In genomic region chr9:110954681-110955445, GRCm38 (mm10) we compare ENCODE assay signal across 15 mouse cellular contexts. TPM values are rescaled to one million over a fixed set of nuclear protein-coding genes. Genes with fewer than 3 reads are reported as not detected.
DNase-seq lines count a peak whose midpoint lies in the region; ATAC-seq and TF ChIP-seq lines count a peak whose summit lies in the region.
"Had no signal": no experiment of that assay in that cellular context is flagged by ENCODE, and none has a peak within 500 bp of the region (broad histone marks: within the 10 kb centered on the region; RNA-seq: fewer than 3 reads in every experiment).

No protein-coding gene starts in this region.

- no peak overlapping the region for H3K4me3 ChIP-seq in heart, embryonic 12.5 days
- H3K4me3 ChIP-seq in kidney, embryonic 15.5 days (replicated peaks), result 0 out of 2 replicates have a peak overlapping the region, but pooled peaks have one; percentile 58
- H3K4me3 ChIP-seq in midbrain, embryonic 10.5 days, result peak overlapping the region; percentile 72; the same call in 1 of the 2 replicates
- no peak overlapping the region for H3K4me3 ChIP-seq in midbrain, postnatal 0 days (ENCODE audit: low read depth, low read length)

- peak overlapping the region; percentile 88; the same call in 1 of the 2 replicates for H3K4me2 ChIP-seq in heart, embryonic 12.5 days
- H3K4me2 ChIP-seq in kidney, embryonic 15.5 days, result 0 out of 2 replicates have a peak overlapping the region, but pooled peaks have one; percentile 92
- H3K4me2 ChIP-seq in midbrain, postnatal 0 days (ENCODE audit: low read depth, low read length, poor library complexity, severe bottlenecking), result peak overlapping the region; percentile 75; the same call in 1 of the 2 replicates

- H3K27me3 ChIP-seq in heart, embryonic 12.5 days (replicated peaks), result no peaks in the 10 kb centered on the region; the same call in 1 of the 2 replicates
- peaks cover 55% of the 10 kb centered on the region for H3K27me3 ChIP-seq in kidney, embryonic 15.5 days
- H3K27me3 ChIP-seq in midbrain, embryonic 10.5 days (ENCODE audit: low read depth, poor library complexity, severe bottlenecking), result peaks cover 58% of the 10 kb centered on the region
- no peaks in the 10 kb centered on the region for H3K27me3 ChIP-seq in midbrain, postnatal 0 days (ENCODE audit: insufficient read depth, low read length)

- ATAC-seq in heart, embryonic 12.5 days (ENCODE audit: insufficient number of reproducible peaks, low FRiP score), result no peak
- no peak for ATAC-seq in kidney, embryonic 15.5 days (replicated peaks; ENCODE audit: low FRiP score)
- ATAC-seq in midbrain, postnatal 0 days (ENCODE audit: low FRiP score), result no peak

- peaks cover 11% of the 10 kb centered on the region; the same call in 1 of the 2 replicates for H3K4me1 ChIP-seq in heart, embryonic 12.5 days (replicated peaks)
- peaks cover 4% of the 10 kb centered on the region; the same call in 1 of the 2 replicates for H3K4me1 ChIP-seq in kidney, embryonic 15.5 days
- H3K4me1 ChIP-seq in midbrain, embryonic 10.5 days, result peaks cover 21% of the 10 kb centered on the region
- H3K4me1 ChIP-seq in midbrain, postnatal 0 days (ENCODE audit: insufficient read depth, low read length), result no peaks in the 10 kb centered on the region
- H3K4me1 ChIP-seq: lung, embryonic 15.5 days had no signal

- whole genome bisulfite sequencing in heart, embryonic 12.5 days, result 47% methylated on average over 2 of the region's 2 CpGs
- 49% methylated on average over 2 of the region's 2 CpGs for WGBS in kidney, embryonic 15.5 days
- 52% methylated on average over 2 of the region's 2 CpGs for WGBS in midbrain, embryonic 10.5 days
- 28% methylated on average over 2 of the region's 2 CpGs for WGBS in midbrain, postnatal 0 days

- no peak overlapping the region for H3K27ac ChIP-seq in heart, embryonic 12.5 days (ENCODE audit: poor library complexity, severe bottlenecking)
- no peak overlapping the region for H3K27ac ChIP-seq in kidney, embryonic 15.5 days
- no peak overlapping the region for H3K27ac ChIP-seq in midbrain, embryonic 10.5 days (replicated peaks)
- H3K27ac ChIP-seq in midbrain, postnatal 0 days (ENCODE audit: low read depth, low read length), result no peak overlapping the region
- H3K27ac ChIP-seq: kidney, postnatal 0 days; lung, embryonic 15.5 days; stomach, embryonic 15.5 days had no signal

- DNase-seq in heart, adult 8-10 months (ENCODE audit: low spot score), result no peak
- DNase-seq in kidney, postnatal 14 days, result no peak
- no peak for DNase-seq in midbrain, embryonic 10.5 days (ENCODE audit: low spot score)
- DNase-seq in midbrain, postnatal 0 days (ENCODE audit: low spot score), result no peak
- no peak for DNase-seq in cerebellum, postnatal 25 days
- DNase-seq: cerebellum, adult 8-10 months had no signal

- no peaks in the 10 kb centered on the region for H3K9me3 ChIP-seq in heart, embryonic 12.5 days (replicated peaks)
- H3K9me3 ChIP-seq in kidney, embryonic 15.5 days (replicated peaks), result no peaks in the 10 kb centered on the region
- H3K9me3 ChIP-seq in midbrain, embryonic 10.5 days (replicated peaks), result no peaks in the 10 kb centered on the region
- no peaks in the 10 kb centered on the region for H3K9me3 ChIP-seq in midbrain, postnatal 0 days (ENCODE audit: low read length)
- H3K9me3 ChIP-seq: lung, embryonic 15.5 days; stomach, embryonic 15.5 days had no signal

- TF ChIP-seq CTCF in midbrain, postnatal 0 days (IDR thresholded peaks at IDR 0.05), result no peak

- H3K36me3 ChIP-seq in heart, embryonic 12.5 days, result no peaks in the 10 kb centered on the region
- no peaks in the 10 kb centered on the region for H3K36me3 ChIP-seq in kidney, embryonic 15.5 days
- H3K36me3 ChIP-seq in midbrain, embryonic 10.5 days, result no peaks in the 10 kb centered on the region
- no peaks in the 10 kb centered on the region for H3K36me3 ChIP-seq in midbrain, postnatal 0 days (ENCODE audit: insufficient read depth, low read length)
- H3K36me3 ChIP-seq: lung, embryonic 15.5 days; stomach, embryonic 15.5 days had no signal

- no peak overlapping the region for H3K9ac ChIP-seq in heart, embryonic 12.5 days
- no peak overlapping the region for H3K9ac ChIP-seq in kidney, embryonic 15.5 days
- no peak overlapping the region for H3K9ac ChIP-seq in midbrain, postnatal 0 days (replicated peaks; ENCODE audit: low read length, poor library complexity, severe bottlenecking)
- H3K9ac ChIP-seq: stomach, embryonic 15.5 days had no signal

RNA-seq across cellular contexts. Expression of gene Lrrc2, which starts 3.5 kb away (rescaled TPM):
- 1.3 and 1.5 TPM in 2 replicates for polyA plus RNA-seq in heart, embryonic 12.5 days (2016; fragmentation: Nextera tagmentation; extraction: Ambion mirVana)
- total RNA-seq in heart, adult 8-10 months (2022), result 100 to 1,000 TPM; 286 to 346 (median 321) TPM
- 0.21 and 0.30 TPM in 2 replicates for polyA plus RNA-seq in kidney, embryonic 15.5 days (2015; fragmentation: Nextera tagmentation; extraction: Ambion mirVana)
- polyA plus RNA-seq in midbrain, embryonic 10.5 days (2016; fragmentation: Nextera tagmentation; extraction: Ambion mirVana), result 0.09 and 0.35 TPM in 2 replicates
- total RNA-seq in midbrain, postnatal 0 days (2014; rRNA removed), result 0.28 and 0.93 TPM in 2 replicates
- polyA plus RNA-seq in midbrain, postnatal 0 days (2015; fragmentation: Nextera tagmentation; extraction: Ambion mirVana), result 1.1 TPM in 2 replicates
- polyA plus RNA-seq: small intestine, adult 2 months; stomach, embryonic 15.5 days had no signal

RNA-seq across cellular contexts. Expression of gene Tdgf1, which starts 8.9 kb away (rescaled TPM):
- not detected in 2 replicates for polyA plus RNA-seq in heart, embryonic 12.5 days (2016; fragmentation: Nextera tagmentation; extraction: Ambion mirVana)
- total RNA-seq in heart, adult 8-10 months (2022), result not detected
- polyA plus RNA-seq in kidney, embryonic 15.5 days (2015; fragmentation: Nextera tagmentation; extraction: Ambion mirVana), result not detected in 2 replicates
- polyA plus RNA-seq in midbrain, embryonic 10.5 days (2016; fragmentation: Nextera tagmentation; extraction: Ambion mirVana), result 0.11 TPM in 1 of 2 replicates, not detected in the other
- not detected in 2 replicates for total RNA-seq in midbrain, postnatal 0 days (2014; rRNA removed)
- polyA plus RNA-seq in midbrain, postnatal 0 days (2015; fragmentation: Nextera tagmentation; extraction: Ambion mirVana), result not detected in 2 replicates
- total RNA-seq: adrenal gland, adult 18-20 months had no signal
- polyA plus RNA-seq: kidney, postnatal 0 days; lung, embryonic 15.5 days; small intestine, adult 2 months; stomach, embryonic 15.5 days had no signal

RNA-seq across cellular contexts. Expression of gene Rtp3, which starts 35.5 kb away (rescaled TPM):
- 0.09 TPM in 1 of 2 replicates, not detected in the other for polyA plus RNA-seq in heart, embryonic 12.5 days (2016; fragmentation: Nextera tagmentation; extraction: Ambion mirVana)
- 1 to 10 TPM; 2.6 to 4.8 (median 3.7) TPM for total RNA-seq in heart, adult 8-10 months (2022)
- 0.86 and 1.0 TPM in 2 replicates for polyA plus RNA-seq in kidney, embryonic 15.5 days (2015; fragmentation: Nextera tagmentation; extraction: Ambion mirVana)
- polyA plus RNA-seq in midbrain, embryonic 10.5 days (2016; fragmentation: Nextera tagmentation; extraction: Ambion mirVana), result 0.09 TPM in 1 of 2 replicates, not detected in the other
- total RNA-seq in midbrain, postnatal 0 days (2014; rRNA removed), result not detected in 2 replicates
- 0.06 TPM in 1 of 2 replicates, not detected in the other for polyA plus RNA-seq in midbrain, postnatal 0 days (2015; fragmentation: Nextera tagmentation; extraction: Ambion mirVana)
- polyA plus RNA-seq: neural tube, embryonic 14.5 days had no signal

RNA-seq across cellular contexts. Expression of gene Fam240a, which starts 38.2 kb away (rescaled TPM):
- polyA plus RNA-seq in heart, embryonic 12.5 days (2016; fragmentation: Nextera tagmentation; extraction: Ambion mirVana), result not detected in 2 replicates
- not detected for total RNA-seq in heart, adult 8-10 months (2022)
- not detected in 2 replicates for polyA plus RNA-seq in kidney, embryonic 15.5 days (2015; fragmentation: Nextera tagmentation; extraction: Ambion mirVana)
- polyA plus RNA-seq in midbrain, embryonic 10.5 days (2016; fragmentation: Nextera tagmentation; extraction: Ambion mirVana), result not detected in 2 replicates
- not detected in 2 replicates for total RNA-seq in midbrain, postnatal 0 days (2014; rRNA removed)
- not detected in 2 replicates for polyA plus RNA-seq in midbrain, postnatal 0 days (2015; fragmentation: Nextera tagmentation; extraction: Ambion mirVana)
- total RNA-seq: adrenal gland, adult 18-20 months; left cerebral cortex, postnatal 14 days had no signal
- polyA plus RNA-seq: kidney, postnatal 0 days; lung, embryonic 15.5 days; neural tube, embryonic 14.5 days; small intestine, adult 2 months; stomach, embryonic 15.5 days had no signal

Comparison
In these comparisons a context has a peak if more than half of its experiments do, and no peak if none do; other contexts are left out.
1. H3K4me3 ChIP-seq: peak in kidney, embryonic 15.5 days (single experiment) and midbrain, embryonic 10.5 days (single experiment); none in heart, embryonic 12.5 days (single experiment) and midbrain, postnatal 0 days (single experiment).
2. Peak in every context shown above with its lines, with median percentiles within 50 percentile points of each other: H3K4me2 ChIP-seq.